Mouse (Mus musculus) forebrain, embryonic 11.5 days (tissue): ENCODE data around the gene Tmem79. TPM values are rescaled to one million over a fixed set of nuclear protein-coding genes. Genes with fewer than 3 reads are reported as not detected.
"Not testable (repeated sequence)": the region's sequence is repeated elsewhere in the genome, so short reads cannot be mapped to it uniquely, and the experiment has no call there.

Experiments
- ATAC-seq: fragments of 200-750 bp; cut with Nextera tagmentation; replicated peaks from 2 replicates; pipeline ENCODE4 v1.8.0; 2017; ENCODE audit warnings: moderate TSS enrichment; ENCODE audit not compliant: low FRiP score
- DNase-seq: peaks from one replicate; pipeline ENCODE4 v3.0.0-alpha.2; 2017; ENCODE audit warnings: low spot score
- H3K27ac ChIP-seq: fragments of 300-500 bp; sonication (generic); 2 replicates; pipeline ENCODE4 v1.5.1; 2014; ENCODE audit warnings: low read depth, low read length
- H3K27me3 ChIP-seq: fragments of 300-500 bp; sonication (generic); 2 replicates; pipeline ENCODE4 v1.6.1; 2014; ENCODE audit warnings: mild to moderate bottlenecking, low read length, mixed read lengths; ENCODE audit not compliant: control insufficient read depth, insufficient read depth
- H3K36me3 ChIP-seq: fragments of 300-500 bp; sonication (generic); 2 replicates; pipeline ENCODE4 v1.6.1; 2014; ENCODE audit warnings: mild to moderate bottlenecking, low read length, moderate library complexity, mixed read lengths; ENCODE audit not compliant: control insufficient read depth, insufficient read depth
- H3K4me1 ChIP-seq: fragments of 300-500 bp; sonication (generic); replicated peaks from 2 replicates; pipeline ENCODE4 v1.6.1; 2014; ENCODE audit warnings: low read length, mixed read lengths; ENCODE audit not compliant: control insufficient read depth, insufficient read depth
- H3K4me2 ChIP-seq: fragments of 300-500 bp; sonication (generic); 2 replicates; pipeline ENCODE4 v1.6.1; 2014; ENCODE audit warnings: low read depth, mild to moderate bottlenecking, low read length, moderate library complexity, mixed read lengths; ENCODE audit not compliant: severe bottlenecking
- H3K4me3 ChIP-seq: fragments of 300-500 bp; sonication (generic); 2 replicates; pipeline ENCODE4 v1.5.1; 2014; ENCODE audit warnings: low read depth, low read length
- H3K9ac ChIP-seq: fragments of 300-500 bp; sonication (generic); 2 replicates; pipeline ENCODE4 v1.6.1; 2014; ENCODE audit warnings: low read length
- H3K9me3 ChIP-seq: fragments of 300-500 bp; sonication (generic); 2 replicates; pipeline ENCODE4 v1.6.1; 2016; ENCODE audit warnings: low read length, mixed read lengths; ENCODE audit not compliant: control insufficient read depth
- WGBS: fragments of 180-500 bp; shearing (Covaris S2); extraction: QIAGEN DNeasy Blood & Tissue Kit; methylation state at CpG from one replicate; pipeline ENCODE4 v1.1.7; 2014; 5-methylcytosine and 5-hydroxymethylcytosine counted together
- polyA plus RNA-seq: library from polyadenylated mRNA; unstranded; fragments of >200 nt; fragmentation: Nextera tagmentation; extraction: Ambion mirVana; gene quantifications from 2 replicates; pipeline ENCODE4 v1.2.1, GENCODE M21; 2014

The Tmem79 gene
- polyA plus RNA-seq, result 1.6 and 2.7 TPM in 2 replicates

GRCm38 (mm10) chr3:88336058-88337013, at the start of gene Tmem79, which contains the start of gene Smg5:
Gene Tmem79 (minus strand): TSS chr3:88336148.
Gene Smg5 (plus strand): TSS chr3:88336260.
- Histone ChIP-seq H3K4me1 (no peaks in the 10 kb centered on the region; the same call in 1 of the 2 replicates), H3K4me2 (peak within 1 kb of the TSS; percentile 58), H3K9me3 (no peaks in the 10 kb centered on the region), H3K36me3 (no peaks in the 10 kb centered on the region), H3K27ac (peak within 1 kb of the TSS; percentile 88), H3K27me3 (no peaks in the 10 kb centered on the region), H3K9ac (peak within 1 kb of the TSS; percentile 96), H3K4me3 (peak within 1 kb of the TSS; percentile 87)
- WGBS, result 3% methylated on average over 60 of the region's 66 CpGs
- ATAC-seq (peak; percentile 93), DNase-seq (peak; percentile 97)

- Histone ChIP-seq H3K4me2 (no peak within 1 kb of the TSS), H3K4me1 (peaks cover 2% of the 10 kb centered on the region; the same call in 1 of the 2 replicates), H3K36me3 (no peaks in the 10 kb centered on the region), H3K27ac (no peak within 1 kb of the TSS), H3K27me3 (no peaks in the 10 kb centered on the region), H3K9ac (no peak within 1 kb of the TSS), H3K9me3 (no peaks in the 10 kb centered on the region), H3K4me3 (no peak within 1 kb of the TSS)
- DNase-seq, result peak; percentile 46
- ATAC-seq, result no peak
- WGBS, result 89% methylated on average over 5 of the region's 5 CpGs
Observed at GRCm38 (mm10) chr3:88384364-88384763, 48.4 kb upstream of the Tmem79 start, which contains the start of gene Bglap. Gene Bglap (minus strand): TSS chr3:88384464.

GRCm38 (mm10) chr3:88382383-88382782, 46.4 kb upstream of the Tmem79 start:
- not testable (repeated sequence) for H3K36me3 ChIP-seq, H3K9me3 ChIP-seq, H3K9ac ChIP-seq, DNase-seq, H3K27ac ChIP-seq, H3K4me3 ChIP-seq, H3K27me3 ChIP-seq, H3K4me2 ChIP-seq, H3K4me1 ChIP-seq
- 17% methylated on average over 1 of the region's 7 CpGs for WGBS
- ATAC-seq, result peak; percentile 27; the same call in 1 of the 2 replicates

- not testable (repeated sequence) for H3K27me3 ChIP-seq, H3K4me1 ChIP-seq, H3K9me3 ChIP-seq, H3K36me3 ChIP-seq
- H3K4me2 ChIP-seq, result peak overlapping the region; percentile 47
- WGBS, result 5% methylated on average over 20 of the region's 22 CpGs
- H3K9ac ChIP-seq, result peak overlapping the region; percentile 43; the same call in 1 of the 2 replicates
- H3K27ac ChIP-seq, result peak overlapping the region; percentile 31; the same call in 1 of the 2 replicates
- peak; percentile 92 for ATAC-seq
- DNase-seq, result peak; percentile 81
- 0 out of 2 replicates have a peak overlapping the region, but pooled peaks have one; percentile 12 for H3K4me3 ChIP-seq
Observed at GRCm38 (mm10) chr3:88381389-88382315, 45.7 kb upstream of the Tmem79 start.

DNA sequence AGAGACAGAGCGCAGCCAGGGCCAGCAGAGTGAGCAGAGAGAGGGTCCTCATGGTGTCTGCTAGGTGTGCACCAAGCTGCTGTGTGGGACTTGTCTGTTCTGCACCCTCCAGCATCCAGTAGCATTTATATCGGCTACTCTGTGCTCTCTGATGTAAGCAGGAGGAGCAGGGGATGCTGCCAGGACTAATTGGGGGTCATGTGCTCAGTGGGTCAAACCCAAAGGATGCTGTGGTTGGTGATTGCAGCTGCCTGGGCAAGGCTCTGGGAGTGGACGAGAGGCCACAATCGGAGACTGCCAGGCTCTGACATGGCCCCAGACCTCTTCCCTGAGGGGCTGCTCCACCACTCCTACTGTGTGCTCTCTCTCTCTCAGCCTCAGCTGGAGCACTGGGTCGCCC, 42.7 kb upstream of the Tmem79 start, which contains the start of gene Bglap2:
Bglap2 (minus strand) TSS at position 101 of the 400 bp plus-strand sequence.
- not testable (repeated sequence) for H3K9me3 ChIP-seq, H3K4me1 ChIP-seq, H3K36me3 ChIP-seq, H3K27ac ChIP-seq, H3K4me3 ChIP-seq, ATAC-seq, DNase-seq, H3K27me3 ChIP-seq, H3K9ac ChIP-seq, H3K4me2 ChIP-seq
- WGBS, result 79% methylated on average over 5 of the region's 5 CpGs

DNA sequence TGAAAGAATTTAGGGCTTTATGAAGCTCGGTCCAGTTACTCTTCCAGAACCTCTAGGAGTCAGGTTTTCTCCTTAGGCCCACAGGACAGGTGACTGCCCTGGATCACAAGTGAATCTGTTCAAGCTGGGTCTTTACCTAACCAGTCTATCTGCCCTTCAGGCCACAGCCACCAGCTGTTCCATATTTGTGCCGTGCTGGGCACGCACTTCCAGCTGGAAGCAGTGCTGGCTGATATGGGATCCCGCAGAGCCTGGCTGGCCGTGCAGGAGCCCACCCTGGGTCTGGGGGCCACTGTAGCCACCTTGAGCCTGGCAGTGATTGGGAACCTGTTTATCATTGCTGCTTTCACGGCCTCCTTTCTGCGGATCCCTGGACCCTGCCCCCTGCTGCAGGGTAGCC, 40.7 kb upstream of the Tmem79 start:
- H3K36me3 ChIP-seq, H3K4me3 ChIP-seq, H3K27me3 ChIP-seq, H3K9me3 ChIP-seq, H3K4me2 ChIP-seq, H3K4me1 ChIP-seq, H3K9ac ChIP-seq: not testable (repeated sequence)
- ATAC-seq, result 0 out of 2 replicates have a peak, but pooled peaks have one; percentile 36
- peak; percentile 48 for DNase-seq
- WGBS, result 18% methylated on average over 5 of the region's 7 CpGs
- H3K27ac ChIP-seq, result peak overlapping the region; percentile 41; the same call in 1 of the 2 replicates

- peak; percentile 91 for ATAC-seq
Observed at GRCm38 (mm10) chr3:88375750-88376626, 40.0 kb upstream of the Tmem79 start.

More at GRCm38 (mm10) chr3:88375750-88376626, 40.0 kb upstream of the Tmem79 start:
- Histone ChIP-seq H3K27ac (peak overlapping the region; percentile 41; the same call in 1 of the 2 replicates), H3K4me2 (peak overlapping the region; percentile 24; the same call in 1 of the 2 replicates)
- H3K27me3 ChIP-seq, H3K9me3 ChIP-seq, H3K4me3 ChIP-seq, H3K36me3 ChIP-seq, H3K4me1 ChIP-seq, H3K9ac ChIP-seq: not testable (repeated sequence)
- 10% methylated on average over 18 of the region's 19 CpGs for WGBS
- DNase-seq, result peak; percentile 80
